Mouse (Mus musculus): ENCODE measurements around the gene Cbln1.

DNA sequence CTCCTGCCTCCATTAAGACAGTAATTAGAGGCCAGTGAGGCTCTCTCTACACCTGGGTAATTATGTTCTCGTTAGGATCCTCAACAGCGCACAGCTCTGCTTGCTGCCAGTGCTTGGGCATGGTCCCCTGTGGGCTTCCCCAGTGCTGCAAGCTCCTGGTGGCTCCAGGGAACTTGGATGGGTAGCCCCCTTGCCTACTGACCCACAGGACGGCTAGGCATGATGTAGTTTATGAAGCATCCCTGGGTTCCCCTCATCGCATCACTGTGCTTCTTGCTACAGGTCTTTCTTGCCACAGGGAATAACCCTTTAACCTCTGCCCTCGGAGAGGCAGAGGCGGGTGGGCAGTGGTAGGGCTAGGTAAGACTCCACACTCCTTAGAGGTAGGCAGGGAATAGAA, 6.1 kb downstream of the Cbln1 start:
- TF ChIP-seq GATA1 (IDR thresholded peaks at IDR 0.05; ENCODE audit: borderline replicate concordance, low read length) (no peak), FLI1 (IDR thresholded peaks at IDR 0.05; ENCODE audit: low read length) (no peak)
